Mouse (Mus musculus): ENCODE measurements around the gene Msl1. TPM values are rescaled to one million over a fixed set of nuclear protein-coding genes. Genes with fewer than 3 reads are reported as not detected.

Gene Msl1
- polyA plus RNA-seq, 1 experiment from 2014 or later, result 39.9 TPM

DNA sequence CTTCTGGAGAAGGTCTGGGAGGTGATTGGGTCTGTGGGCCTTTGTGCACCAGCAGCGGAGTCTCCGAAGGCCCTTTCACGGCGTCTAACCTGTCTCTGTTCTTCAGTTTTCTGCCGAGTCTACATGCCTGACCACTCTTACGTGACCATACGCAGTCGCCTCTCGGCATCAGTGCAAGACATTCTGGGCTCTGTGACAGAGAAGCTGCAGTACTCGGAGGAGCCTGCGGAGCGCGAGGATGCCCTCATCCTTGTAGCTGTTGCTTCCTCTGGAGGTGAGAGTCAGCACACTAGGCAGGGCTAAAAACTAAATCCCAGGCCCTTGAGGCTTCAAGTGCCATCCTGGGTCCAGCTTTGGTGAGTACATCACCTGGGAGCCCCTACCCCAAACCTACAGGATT, 50.7 kb downstream of the Msl1 start:
- ATAC-seq (ENCODE audit: low FRiP score), result no peak
- Histone ChIP-seq H3K36me3 (replicated peaks) (no peaks in the 10 kb centered on the region), H3K9me3 (no peaks in the 10 kb centered on the region), H3K27ac (no peak overlapping the region), H3K4me2 (no peak overlapping the region), H3K27me3 (0 out of 2 replicates have a peak, but pooled peaks cover 8% of the 10 kb centered on the region), H3K4me1 (peaks cover 17% of the 10 kb centered on the region), H3K9ac (no peak overlapping the region), H3K4me3 (replicated peaks) (no peak overlapping the region)
- 55% methylated on average over 13 of the region's 13 CpGs for WGBS

DNA sequence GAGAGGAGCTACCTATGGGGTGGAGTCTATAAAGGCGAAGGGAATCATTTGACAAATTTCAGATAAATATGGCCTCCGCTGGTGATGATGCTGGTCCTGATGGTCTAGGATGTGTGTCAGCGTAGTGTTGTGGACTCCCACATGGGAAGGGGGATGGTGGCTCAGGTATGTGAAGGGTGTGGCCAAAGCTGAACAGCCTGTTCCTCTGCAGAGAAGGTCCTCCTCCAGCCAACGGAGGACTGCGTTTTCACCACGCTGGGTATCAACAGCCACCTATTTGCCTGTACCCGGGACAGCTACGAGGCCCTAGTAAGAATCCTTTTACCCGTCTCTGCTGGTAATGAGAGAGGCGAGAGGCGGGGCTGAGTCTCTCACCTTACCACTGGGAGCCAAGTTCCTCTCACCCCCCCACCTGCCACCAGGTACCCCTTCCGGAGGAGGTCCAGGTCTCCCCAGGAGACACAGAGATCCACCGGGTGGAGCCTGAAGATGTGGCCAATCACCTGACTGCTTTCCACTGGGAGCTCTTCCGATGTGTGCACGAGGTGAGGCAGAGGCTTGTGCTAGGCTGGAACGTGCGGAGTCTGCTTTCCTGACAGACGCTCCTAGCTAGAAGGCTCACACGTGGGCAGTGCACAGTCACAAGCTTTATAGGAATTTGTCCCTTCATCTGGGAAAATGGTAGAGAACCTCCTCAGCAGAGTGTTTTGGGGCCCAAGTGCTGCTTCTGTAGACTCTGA, 51.7 kb downstream of the Msl1 start:
- Histone ChIP-seq H3K36me3 (replicated peaks) (no peaks in the 10 kb centered on the region), H3K9me3 (no peaks in the 10 kb centered on the region), H3K4me3 (replicated peaks) (no peak overlapping the region), H3K27ac (no peak overlapping the region), H3K27me3 (peaks cover 11% of the 10 kb centered on the region; the same call in 1 of the 2 replicates), H3K9ac (no peak overlapping the region), H3K4me2 (no peak overlapping the region), H3K4me1 (peaks cover 17% of the 10 kb centered on the region)
- WGBS, result 70% methylated on average over 19 of the region's 19 CpGs
- no peak for ATAC-seq (ENCODE audit: low FRiP score)

DNA sequence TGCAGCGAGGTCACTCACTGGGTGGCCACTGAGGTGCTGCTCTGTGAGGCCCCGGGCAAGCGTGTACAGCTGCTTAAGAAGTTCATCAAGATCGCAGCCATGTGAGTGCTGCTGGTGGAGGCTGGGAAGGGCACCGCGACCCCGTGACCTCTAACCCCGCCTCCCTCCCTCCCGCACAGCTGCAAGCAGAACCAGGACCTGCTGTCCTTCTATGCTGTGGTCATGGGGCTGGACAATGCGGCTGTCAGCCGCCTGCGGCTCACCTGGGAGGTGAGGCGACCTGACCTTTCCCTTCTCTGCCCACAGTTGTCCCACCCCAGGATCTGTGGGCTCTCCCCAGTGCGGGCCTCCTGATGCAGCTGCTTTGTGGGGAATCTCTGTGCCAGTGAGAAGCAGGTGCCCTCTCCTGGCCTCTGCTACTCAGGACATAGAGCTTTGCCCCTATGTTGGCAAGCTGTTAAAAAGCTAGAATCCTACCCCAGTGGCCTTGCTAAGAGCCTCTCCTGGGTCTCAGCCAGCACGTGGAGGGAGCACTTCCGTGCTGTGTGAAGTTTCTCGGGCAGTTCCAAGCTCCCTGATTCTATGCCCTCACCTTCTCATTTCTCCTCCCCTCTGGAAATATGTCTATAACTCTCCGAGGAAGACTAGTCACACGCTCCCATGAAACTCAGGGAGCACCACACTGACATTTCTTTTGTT, 54.0 kb downstream of the Msl1 start:
- Histone ChIP-seq H3K27me3 (peaks cover 11% of the 10 kb centered on the region; the same call in 1 of the 2 replicates), H3K4me3 (replicated peaks) (no peak overlapping the region), H3K27ac (no peak overlapping the region), H3K36me3 (replicated peaks) (no peaks in the 10 kb centered on the region), H3K9me3 (no peaks in the 10 kb centered on the region), H3K9ac (no peak overlapping the region), H3K4me1 (peaks cover 22% of the 10 kb centered on the region), H3K4me2 (peak overlapping the region; percentile 10; the same call in 1 of the 2 replicates)
- no peak for ATAC-seq (ENCODE audit: low FRiP score)
- WGBS, result 12% methylated on average over 16 of the region's 19 CpGs

DNA sequence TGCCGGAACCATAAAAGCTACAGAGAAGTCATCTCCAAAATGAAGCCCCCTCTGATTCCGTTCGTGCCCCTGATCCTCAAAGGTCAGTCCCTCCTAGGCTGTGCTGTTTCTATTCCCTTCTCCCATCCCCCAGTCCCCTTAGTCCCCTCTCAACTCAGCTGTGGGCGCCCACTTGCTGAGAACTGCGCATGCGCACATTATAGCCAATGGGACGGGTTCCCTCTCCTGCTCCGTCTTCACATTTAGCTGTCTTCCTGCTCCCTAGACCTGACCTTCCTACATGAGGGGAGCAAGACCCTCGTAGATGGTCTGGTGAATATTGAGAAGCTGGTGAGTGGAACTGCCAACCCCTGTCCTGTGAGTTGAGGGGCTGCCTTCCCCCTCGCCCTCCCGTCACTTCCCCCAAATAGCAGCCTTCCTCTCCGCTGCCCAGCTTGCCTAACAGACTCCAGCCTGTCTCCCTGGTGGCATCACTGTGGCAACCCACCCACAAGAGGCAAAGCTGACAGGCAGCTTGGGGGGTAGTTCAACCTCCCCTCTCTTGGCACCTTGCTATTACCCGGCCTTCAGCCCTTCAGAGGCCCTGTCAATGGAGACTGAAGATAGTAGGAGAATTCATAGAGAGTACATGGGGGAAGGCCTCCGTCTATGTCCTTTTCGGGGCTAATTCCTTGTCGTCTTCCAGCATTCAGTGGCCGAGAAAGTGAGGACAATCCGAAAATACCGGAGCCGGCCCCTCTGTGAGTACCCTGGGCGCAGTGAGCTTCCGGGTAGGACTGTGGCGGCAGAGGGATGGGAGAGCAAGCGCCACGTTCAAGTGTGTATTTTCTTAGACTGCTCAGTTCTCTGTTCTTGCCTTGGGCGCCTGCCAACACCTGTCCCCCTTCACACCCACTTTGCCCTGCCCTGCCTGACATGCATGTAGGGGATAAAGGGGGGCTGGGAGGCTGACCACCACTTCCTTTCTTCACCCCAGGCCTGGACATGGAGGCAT, 55.1 kb downstream of the Msl1 start:
- peaks cover 22% of the 10 kb centered on the region for H3K4me1 ChIP-seq

DNA sequence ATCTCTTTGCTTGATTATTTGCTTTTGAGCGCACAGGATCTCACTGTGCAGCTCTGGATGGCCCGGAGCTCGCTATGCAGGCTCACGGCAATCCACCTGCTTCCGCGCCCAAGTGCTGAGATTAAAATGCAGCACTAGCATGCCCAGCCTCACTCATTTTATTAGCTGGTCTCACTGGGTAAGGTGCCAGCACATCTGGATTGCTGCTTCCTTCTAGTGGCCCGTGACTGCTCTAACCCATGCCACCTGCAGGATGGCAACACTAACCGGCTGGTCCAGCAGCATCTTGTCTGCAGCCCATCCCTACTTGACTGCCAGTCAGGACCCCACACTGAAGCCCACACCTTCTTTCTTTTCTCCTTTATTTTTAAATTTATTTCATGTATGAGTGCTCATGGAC, 58.8 kb downstream of the Msl1 start:
- H3K9ac ChIP-seq, result no peak overlapping the region
- no peaks in the 10 kb centered on the region for H3K9me3 ChIP-seq
- WGBS, result 92% methylated on average over 8 of the region's 8 CpGs
- H3K4me2 ChIP-seq, result no peak overlapping the region
- peaks cover 20% of the 10 kb centered on the region for H3K4me1 ChIP-seq
- no peak overlapping the region for H3K4me3 ChIP-seq (replicated peaks)
- no peaks in the 10 kb centered on the region for H3K36me3 ChIP-seq (replicated peaks)
- peaks cover 16% of the 10 kb centered on the region; the same call in 1 of the 2 replicates for H3K27me3 ChIP-seq
- ATAC-seq (ENCODE audit: low FRiP score), result no peak
- no peak overlapping the region for H3K27ac ChIP-seq

More for the DNA sequence above, 55.1 kb downstream of the Msl1 start:
- peak; percentile 65; the same call in 1 of the 2 replicates for ATAC-seq (ENCODE audit: low FRiP score)
- Histone ChIP-seq H3K9ac (0 out of 2 replicates have a peak overlapping the region, but pooled peaks have one; percentile 18), H3K9me3 (no peaks in the 10 kb centered on the region), H3K27me3 (peaks cover 11% of the 10 kb centered on the region; the same call in 1 of the 2 replicates), H3K27ac (no peak overlapping the region), H3K4me3 (replicated peaks) (no peak overlapping the region), H3K4me2 (peak overlapping the region; percentile 27), H3K36me3 (replicated peaks) (no peaks in the 10 kb centered on the region)
- 59% methylated on average over 26 of the region's 26 CpGs for WGBS

DNA sequence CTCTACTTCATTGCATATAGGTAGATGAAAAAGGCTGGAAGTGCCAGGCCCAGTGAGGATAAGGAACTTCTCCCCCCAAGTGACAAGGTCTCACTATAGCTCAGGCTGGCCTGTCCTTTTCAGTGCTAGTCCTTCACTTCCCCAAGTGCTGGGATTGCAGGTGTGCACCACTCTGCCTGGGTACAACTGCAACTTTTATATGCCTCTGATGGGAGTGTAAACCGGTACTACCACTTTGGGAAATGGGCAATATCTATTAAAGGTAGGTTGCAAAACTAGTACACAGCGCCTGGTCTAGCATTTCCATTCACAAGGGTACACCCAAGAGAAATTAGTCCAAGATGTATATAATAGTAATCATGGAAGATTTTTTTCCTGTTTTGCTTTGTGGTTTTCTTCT, 59.3 kb downstream of the Msl1 start:
- Histone ChIP-seq H3K4me2 (no peak overlapping the region), H3K4me3 (replicated peaks) (no peak overlapping the region), H3K27me3 (peaks cover 14% of the 10 kb centered on the region; the same call in 1 of the 2 replicates), H3K27ac (no peak overlapping the region), H3K9me3 (no peaks in the 10 kb centered on the region), H3K9ac (no peak overlapping the region), H3K4me1 (peaks cover 14% of the 10 kb centered on the region), H3K36me3 (replicated peaks) (no peaks in the 10 kb centered on the region)
- ATAC-seq (ENCODE audit: low FRiP score), result no peak
- WGBS, result 93% methylated on average over 2 of the region's 2 CpGs

Other genes starting within 250 kb of the Msl1 start
- 0.04 TPM in 1 of 2 replicates, not detected in the other for gene Ikzf3, start 249.5 kb upstream of the Msl1 start, polyA plus RNA-seq (2016; fragmentation: Nextera tagmentation; extraction: Ambion mirVana)
- 0.17 TPM in 1 of 2 replicates, not detected in the other for gene Zpbp2, start 244.4 kb upstream of the Msl1 start, polyA plus RNA-seq (2016; fragmentation: Nextera tagmentation; extraction: Ambion mirVana)
- 67.3 and 67.4 TPM in 2 replicates for gene Ormdl3, start 208.1 kb upstream of the Msl1 start, polyA plus RNA-seq (2016; fragmentation: Nextera tagmentation; extraction: Ambion mirVana)
- not detected in 2 replicates for gene Lrrc3c, start 197.2 kb upstream of the Msl1 start, polyA plus RNA-seq (2016; fragmentation: Nextera tagmentation; extraction: Ambion mirVana)
- gene Gm12355, start 169.9 kb upstream of the Msl1 start, polyA plus RNA-seq (2016; fragmentation: Nextera tagmentation; extraction: Ambion mirVana), result 1.2 and 1.4 TPM in 2 replicates
- gene Gsdma3, start 169.2 kb upstream of the Msl1 start, polyA plus RNA-seq (2016; fragmentation: Nextera tagmentation; extraction: Ambion mirVana), result not detected in 2 replicates
- gene Gsdma2, start 148.8 kb upstream of the Msl1 start, polyA plus RNA-seq (2016; fragmentation: Nextera tagmentation; extraction: Ambion mirVana), result not detected in 2 replicates
- gene Gsdma, start 131.2 kb upstream of the Msl1 start, polyA plus RNA-seq (2016; fragmentation: Nextera tagmentation; extraction: Ambion mirVana), result not detected in 2 replicates
- 234 and 239 TPM in 2 replicates for gene Psmd3, start 113.0 kb upstream of the Msl1 start, polyA plus RNA-seq (2016; fragmentation: Nextera tagmentation; extraction: Ambion mirVana)
- gene Csf3, start 94.3 kb upstream of the Msl1 start, polyA plus RNA-seq (2016; fragmentation: Nextera tagmentation; extraction: Ambion mirVana), result 0.14 TPM in 1 of 2 replicates, not detected in the other
- 88.1 and 95.0 TPM in 2 replicates for gene Med24, start 66.1 kb upstream of the Msl1 start, polyA plus RNA-seq (2016; fragmentation: Nextera tagmentation; extraction: Ambion mirVana)
- gene Thra, start 54.9 kb upstream of the Msl1 start, polyA plus RNA-seq (2016; fragmentation: Nextera tagmentation; extraction: Ambion mirVana), result 53.4 and 59.8 TPM in 2 replicates
- gene Nr1d1, start 20.2 kb upstream of the Msl1 start, polyA plus RNA-seq (2016; fragmentation: Nextera tagmentation; extraction: Ambion mirVana), result 2.1 and 2.2 TPM in 2 replicates
- gene Casc3, start 9.4 kb downstream of the Msl1 start, polyA plus RNA-seq (2016; fragmentation: Nextera tagmentation; extraction: Ambion mirVana), result 63.2 and 67.4 TPM in 2 replicates
- 1.5 and 1.6 TPM in 2 replicates for gene Rapgefl1, start 41.3 kb downstream of the Msl1 start, polyA plus RNA-seq (2016; fragmentation: Nextera tagmentation; extraction: Ambion mirVana)
- 4.8 and 5.2 TPM in 2 replicates for gene Wipf2, start 68.1 kb downstream of the Msl1 start, polyA plus RNA-seq (2016; fragmentation: Nextera tagmentation; extraction: Ambion mirVana)
- 38.0 and 43.1 TPM in 2 replicates for gene Cdc6, start 112.3 kb downstream of the Msl1 start, polyA plus RNA-seq (2016; fragmentation: Nextera tagmentation; extraction: Ambion mirVana)
- gene Rara, start 132.3 kb downstream of the Msl1 start, polyA plus RNA-seq (2016; fragmentation: Nextera tagmentation; extraction: Ambion mirVana), result 14.0 and 16.4 TPM in 2 replicates
- 0.24 and 0.47 TPM in 2 replicates for gene Gjd3, start 187.5 kb downstream of the Msl1 start, polyA plus RNA-seq (2016; fragmentation: Nextera tagmentation; extraction: Ambion mirVana)
- 355 and 367 TPM in 2 replicates for gene Top2a, start 228.7 kb downstream of the Msl1 start, polyA plus RNA-seq (2016; fragmentation: Nextera tagmentation; extraction: Ambion mirVana)
- gene Igfbp4, start 245.7 kb downstream of the Msl1 start, polyA plus RNA-seq (2016; fragmentation: Nextera tagmentation; extraction: Ambion mirVana), result 214 and 247 TPM in 2 replicates

Data from forebrain, embryonic 12.5 days (tissue).